Mouse (Mus musculus) brain, adult 10 weeks (tissue): ENCODE data around the gene Fam118b. TPM values are rescaled to one million over a fixed set of nuclear protein-coding genes. Genes with fewer than 3 reads are reported as not detected.

ENCODE experiments used
- polyA plus RNA-seq: library from polyadenylated mRNA; stranded (reverse); fragments of 350-450 nt; fragmentation: Illumina TruSeq; extraction: RNeasy Lipid Tissue Mini Kit (QIAGEN cat#74804); gene quantifications from one replicate; pipeline ENCODE4 v1.2.3, GENCODE M21; 2015; ENCODE audit warnings: low read depth, low replicate concordance

The Fam118b gene
- 22.6 TPM for polyA plus RNA-seq

DNA sequence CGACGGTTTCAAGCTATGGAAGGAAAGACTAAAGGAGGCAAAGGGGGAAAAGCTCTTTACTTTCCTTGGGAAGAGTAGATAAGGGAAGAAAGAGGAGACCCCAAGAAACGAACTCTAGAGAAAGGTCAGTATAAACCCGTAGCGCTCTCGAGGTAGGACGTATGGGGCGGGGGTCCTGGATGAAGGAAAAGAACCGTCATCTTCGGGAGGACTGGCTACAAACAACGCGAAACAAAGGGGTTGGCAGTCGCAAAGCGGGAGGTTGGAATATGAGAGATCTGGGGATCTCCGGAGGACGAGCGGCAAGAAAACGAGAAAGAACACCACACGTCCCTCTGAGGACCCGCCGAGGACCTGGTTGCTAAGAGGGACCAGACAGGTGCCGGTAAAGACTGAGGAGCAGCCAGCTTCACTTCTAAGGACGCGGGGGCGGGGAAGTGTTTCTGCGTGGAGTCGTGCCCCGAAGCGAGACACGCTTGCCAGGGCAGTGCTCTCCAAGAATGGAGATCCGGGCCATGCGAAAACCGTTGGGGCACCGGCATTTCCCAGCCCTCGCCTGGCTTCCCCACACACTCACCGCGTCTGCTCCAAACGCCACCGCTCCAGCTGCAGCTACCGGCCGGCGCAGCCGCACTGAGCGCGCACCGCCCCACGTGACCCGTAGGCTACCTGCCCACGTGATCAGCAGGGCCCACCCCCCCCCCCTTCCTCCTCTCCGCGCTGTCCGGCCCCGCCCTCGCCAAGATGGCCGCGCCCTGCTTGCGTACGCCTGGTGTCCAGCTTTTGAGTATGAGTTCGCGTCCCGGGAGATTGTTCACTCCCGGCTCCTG is at the start of gene Fam118b, which contains the start of gene Rpusd4:
Gene Fam118b, minus strand, starts transcription at position 660 of the 830 bp plus-strand sequence.
Gene Rpusd4, plus strand, starts transcription at position 720 of the 830 bp plus-strand sequence.

DNA sequence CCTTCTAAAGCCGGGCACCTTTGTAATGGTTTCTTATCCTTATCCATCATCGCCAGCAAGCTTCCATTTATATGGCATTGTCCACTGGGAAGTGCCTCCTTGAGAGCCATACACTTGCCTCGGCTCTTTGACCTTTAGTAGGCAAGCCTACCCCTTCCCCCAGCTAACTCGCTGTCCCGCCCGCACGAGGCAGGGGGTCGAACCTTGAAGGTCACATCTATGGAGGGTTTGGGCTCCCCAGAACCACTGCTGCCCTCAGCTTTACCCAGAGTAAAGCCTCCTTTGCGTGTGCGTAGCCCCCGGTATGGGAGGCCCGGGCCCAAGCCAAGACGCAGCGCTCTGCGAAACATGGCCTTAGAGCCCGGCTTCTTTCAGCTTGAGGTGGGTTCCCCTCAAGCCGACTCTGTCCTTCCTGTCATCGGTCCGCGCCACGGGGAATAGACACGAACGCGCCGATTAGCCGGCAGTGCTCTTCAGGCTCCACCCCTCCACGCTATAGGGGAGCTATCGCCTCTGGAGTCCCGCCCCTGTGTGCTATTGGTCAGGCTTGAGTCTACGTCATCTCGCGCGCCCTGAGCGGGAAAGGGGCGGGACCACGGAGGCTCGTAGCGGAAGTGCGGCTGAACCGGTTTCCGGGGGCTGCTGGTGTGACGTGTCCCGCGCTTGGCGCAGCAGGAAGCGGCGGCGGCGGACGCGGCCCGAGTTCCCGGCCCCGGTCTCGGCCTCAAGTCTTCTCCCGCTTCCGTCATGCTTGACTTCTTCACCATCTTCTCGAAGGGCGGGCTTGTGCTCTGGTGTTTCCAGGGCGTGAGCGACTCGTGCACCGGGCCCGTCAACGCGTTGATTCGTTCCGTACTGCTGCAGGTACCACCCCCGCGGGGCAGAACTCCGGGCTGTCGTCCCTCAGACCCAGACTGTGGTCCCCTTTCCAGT is 56.8 kb downstream of the Fam118b start, which contains the start of gene Foxred1:
Gene Foxred1, minus strand, starts transcription at position 514 of the 933 bp plus-strand sequence.

DNA sequence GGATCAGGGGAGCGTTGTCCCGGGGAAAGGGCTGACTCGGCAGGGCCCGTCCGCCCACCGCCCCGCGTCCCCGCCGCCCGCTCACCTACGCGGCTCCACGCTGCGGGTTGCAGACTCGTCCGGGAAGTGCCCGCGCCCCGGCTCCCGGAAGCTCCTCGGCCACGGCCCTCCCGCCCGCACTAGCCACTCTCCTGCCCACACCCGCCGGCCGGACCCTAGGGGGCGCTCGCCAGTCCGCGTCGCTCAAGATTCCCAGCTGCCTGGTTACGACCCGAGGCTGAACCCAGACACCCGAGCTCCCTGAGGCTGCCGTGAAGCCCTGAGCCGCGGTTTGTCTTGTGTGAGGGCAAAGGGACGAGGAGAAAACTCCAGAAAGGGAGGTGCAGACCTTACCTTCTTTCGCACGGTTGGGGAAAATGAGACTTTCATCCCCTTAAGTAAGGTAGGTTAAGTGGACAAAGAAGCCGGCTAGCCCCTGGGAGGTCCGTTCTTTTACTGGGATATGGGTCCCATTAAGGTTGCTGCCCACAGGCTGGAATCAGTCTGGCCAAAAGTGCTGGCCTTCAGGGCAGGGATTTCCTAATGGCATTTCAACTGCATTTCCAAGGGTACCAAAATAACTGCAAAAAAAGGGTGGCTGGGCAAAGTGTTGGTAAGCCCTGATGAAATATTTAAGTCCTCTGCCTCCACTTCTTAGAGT is 67.7 kb downstream of the Fam118b start, which contains the start of the genes Srpr and Tirap:
Gene Srpr, plus strand, starts transcription at position 404 of the 700 bp plus-strand sequence.
Gene Tirap, minus strand, starts transcription at position 520 of the 700 bp plus-strand sequence.

DNA sequence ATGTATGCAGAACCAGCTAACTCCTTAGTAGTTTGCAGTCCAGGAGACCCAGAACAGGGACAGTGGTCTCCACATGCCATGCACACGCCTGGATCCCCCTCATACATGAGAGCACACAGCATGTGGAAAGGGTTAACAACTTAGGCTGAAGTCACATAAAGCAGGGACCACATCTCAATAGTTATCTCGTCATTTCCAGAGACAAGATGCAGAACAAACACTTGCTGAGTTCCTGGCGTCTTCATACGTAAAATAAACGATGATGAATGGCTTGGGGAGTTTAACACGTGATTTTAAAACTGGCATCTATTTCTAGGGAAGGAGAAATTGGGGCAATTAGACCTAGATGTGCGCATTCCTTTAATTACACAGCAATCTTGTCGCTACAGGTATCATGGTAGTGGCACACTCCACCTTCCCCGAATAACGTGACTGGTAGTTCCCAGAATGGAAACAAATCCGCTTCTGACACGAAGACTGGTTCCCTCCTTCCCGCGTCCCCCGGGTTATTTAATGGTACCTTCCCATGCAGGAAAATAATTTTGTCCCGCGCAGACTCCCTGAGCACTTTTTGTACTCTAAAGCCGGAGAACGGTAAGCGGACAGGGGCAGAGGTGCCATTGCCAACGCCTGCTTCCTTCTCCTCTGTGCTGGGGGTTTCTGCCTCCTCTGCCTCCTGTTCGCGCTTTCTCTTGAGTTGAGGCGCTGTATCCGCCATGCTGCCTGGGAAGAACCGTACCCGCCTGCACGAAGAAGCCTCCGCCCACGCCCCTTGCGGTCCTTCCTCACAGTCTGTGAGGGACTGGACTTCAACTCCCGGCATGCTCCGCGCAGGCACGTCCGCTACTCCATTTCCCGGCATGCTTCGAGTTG is 92.1 kb downstream of the Fam118b start, which contains the start of gene Dcps:
Gene Dcps, minus strand, starts transcription at position 811 of the 873 bp plus-strand sequence.

Other genes starting within 250 kb of the Fam118b start
- 37.2 TPM for gene St3gal4, start 148.5 kb downstream of the Fam118b start, polyA plus RNA-seq
- 28.0 TPM for gene Dcps, start 91.7 kb downstream of the Fam118b start, polyA plus RNA-seq
- 66.4 TPM for gene Srpr, start 67.6 kb downstream of the Fam118b start, polyA plus RNA-seq
- gene Tirap, start 67.5 kb downstream of the Fam118b start, polyA plus RNA-seq = 1.6 TPM
- gene Foxred1, start 56.8 kb downstream of the Fam118b start, polyA plus RNA-seq = 43.2 TPM
- gene Rpusd4, start 60 bp upstream of the Fam118b start, polyA plus RNA-seq = 10.8 TPM
- 4.3 TPM for gene Cdon, start 153.3 kb upstream of the Fam118b start, polyA plus RNA-seq